Mouse (Mus musculus): ENCODE measurements around the gene Trim23.
"Not testable (repeated sequence)": the region's sequence is repeated elsewhere in the genome, so short reads cannot be mapped to it uniquely, and the experiment has no call there.

The Trim23 gene

DNA sequence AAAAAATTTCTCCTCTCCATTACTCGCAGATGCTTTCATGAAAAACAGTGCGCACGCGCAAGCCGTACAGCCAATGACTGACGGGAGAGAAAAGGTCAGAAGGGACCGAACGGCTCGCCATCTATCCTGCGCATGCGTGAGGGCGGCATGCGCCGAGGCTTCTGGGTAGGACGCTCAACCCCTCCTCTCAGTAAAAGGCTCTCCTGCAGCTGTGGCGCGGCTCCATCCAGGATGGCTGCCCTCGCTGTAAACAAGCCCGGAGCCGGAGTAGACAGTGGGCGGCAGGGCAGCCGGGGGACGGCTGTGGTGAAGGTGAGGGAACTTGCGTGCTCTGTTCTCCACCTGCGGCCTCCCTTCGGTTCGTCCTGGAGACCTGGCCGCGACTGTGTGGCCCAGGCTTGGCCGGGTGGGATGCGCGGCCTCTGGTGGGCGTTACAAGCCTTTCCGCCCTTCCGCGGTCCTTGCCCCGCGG lies at the start of gene Trim23:
Gene Trim23, plus strand, starts transcription at position 148 of the 472 bp plus-strand sequence.
- DNase-seq (ENCODE audit: low spot score) = peak; percentile 98

DNA sequence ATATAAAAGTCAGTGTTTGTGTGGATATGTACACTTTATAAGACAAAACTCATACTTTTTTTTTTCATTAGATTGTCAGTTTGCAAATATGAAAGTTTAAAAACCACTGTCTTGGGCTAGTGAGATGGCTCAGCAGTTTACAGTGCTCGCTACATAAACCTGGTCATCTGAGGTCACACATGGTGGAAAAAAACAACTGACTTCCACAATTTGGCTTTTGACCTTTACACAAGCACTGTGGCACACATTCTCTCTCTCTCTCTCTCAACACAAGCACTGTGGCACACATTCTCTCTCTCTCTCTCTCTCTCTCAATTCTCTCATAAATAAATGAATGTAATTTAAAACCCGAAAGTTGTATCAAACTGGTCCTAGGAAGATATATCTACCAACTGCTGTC lies 46.0 kb upstream of the Trim23 start:
- DNase-seq (ENCODE audit: low spot score) = no peak

DNA sequence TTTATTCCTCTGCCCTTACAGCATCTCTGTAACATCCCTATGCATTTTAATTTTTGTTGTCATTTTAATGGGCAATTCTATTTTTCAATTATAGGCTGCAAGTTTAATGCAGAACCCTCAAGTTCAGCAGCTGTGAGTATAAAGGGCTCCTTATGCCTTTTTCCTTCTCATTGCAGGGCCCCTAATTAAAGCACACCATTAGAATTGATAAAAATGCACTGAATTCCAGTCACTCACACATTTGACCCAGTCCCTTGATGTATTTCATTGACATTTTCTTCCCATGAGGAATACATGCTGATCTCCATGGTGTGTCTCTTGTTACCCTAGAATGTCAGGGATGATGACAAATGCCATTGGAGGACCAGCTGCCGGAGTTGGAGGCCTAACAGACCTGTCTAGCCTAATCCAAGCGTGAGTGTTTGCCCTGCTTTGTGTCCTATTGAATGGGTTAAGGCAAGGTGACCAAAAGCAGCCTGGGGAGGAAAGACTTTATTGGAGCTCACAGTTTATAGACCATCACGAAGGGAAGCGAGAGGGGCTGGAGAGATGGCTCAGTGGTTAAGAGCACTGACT lies 44.0 kb upstream of the Trim23 start:
- DNase-seq (ENCODE audit: low spot score) = no peak

DNA sequence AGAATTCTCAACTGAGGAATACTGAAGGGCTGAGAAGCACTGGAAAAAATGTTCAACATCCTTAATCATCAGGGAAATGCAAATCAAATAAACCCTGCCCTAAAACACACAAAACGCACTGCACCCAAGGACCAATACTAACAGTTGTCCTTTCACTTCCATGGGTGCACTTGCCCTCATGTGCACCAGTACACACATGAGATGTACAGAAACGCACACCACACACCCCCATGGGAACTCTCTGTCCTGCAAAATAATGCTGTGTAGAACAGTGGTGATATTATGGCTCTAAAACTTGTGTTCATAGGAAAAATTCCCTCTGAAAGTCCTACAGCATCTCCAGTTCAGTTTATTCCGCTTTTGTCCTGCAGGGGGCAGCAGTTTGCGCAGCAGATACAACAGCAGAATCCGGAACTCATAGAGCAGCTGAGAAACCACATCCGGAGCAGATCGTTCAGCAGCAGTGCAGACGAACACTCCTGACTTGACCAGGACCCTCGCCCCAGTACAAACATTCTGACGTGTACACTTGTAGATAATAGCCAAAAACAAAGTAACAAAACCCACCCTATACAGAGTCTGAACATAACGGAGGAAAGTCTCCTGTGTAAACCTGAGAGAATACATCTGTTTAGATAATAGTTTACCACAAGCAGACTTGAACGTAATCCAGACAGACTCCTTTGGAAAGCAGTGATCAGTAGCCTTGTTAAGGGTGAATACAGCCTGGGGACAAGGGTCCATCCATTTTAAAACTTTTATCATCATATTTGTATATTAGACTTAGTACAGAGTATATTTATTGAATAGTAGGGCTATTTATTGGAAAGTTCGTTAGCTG lies 39.0 kb upstream of the Trim23 start:
- peak; percentile 90 for DNase-seq (ENCODE audit: low spot score)

DNA sequence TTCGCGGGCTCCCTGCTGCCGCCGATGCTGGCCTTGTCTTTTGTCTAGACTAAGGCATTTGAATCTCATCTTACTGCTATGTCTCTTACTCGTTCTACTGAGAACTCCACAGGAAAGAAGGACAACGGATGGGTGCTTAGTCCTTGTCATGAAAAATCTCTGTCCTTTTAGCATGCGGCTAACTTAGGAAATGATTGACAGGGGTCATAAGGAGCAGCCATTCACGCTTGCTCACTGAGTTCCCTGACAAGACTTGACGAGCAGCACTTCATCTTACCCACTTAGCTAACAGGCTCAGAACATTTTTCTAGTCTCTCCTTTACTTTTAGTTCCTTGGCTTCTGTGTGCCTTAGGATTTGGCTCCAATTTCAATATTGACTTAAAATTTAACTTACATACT lies 33.7 kb upstream of the Trim23 start:
- DNase-seq (ENCODE audit: low spot score) = no peak

DNA sequence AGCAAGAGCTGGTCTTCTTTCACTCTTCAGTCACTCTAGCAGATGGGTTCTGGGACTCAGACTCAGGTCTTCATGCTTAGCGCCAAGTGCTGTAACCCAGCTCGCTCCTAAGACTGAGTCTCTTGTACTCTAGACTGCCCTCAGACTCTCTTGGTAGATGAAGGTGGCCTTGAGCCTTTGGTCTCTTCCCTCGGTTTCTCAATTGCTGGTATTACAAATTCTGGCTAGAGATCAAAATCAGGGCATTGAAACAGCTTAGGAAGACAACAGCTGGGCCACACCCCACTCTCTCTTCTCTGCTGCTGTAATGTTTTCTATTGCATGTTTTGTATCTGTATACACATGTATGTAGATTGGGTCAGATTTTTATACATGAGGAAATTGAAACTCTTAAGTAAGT lies 33.0 kb upstream of the Trim23 start:
- DNase-seq (ENCODE audit: low spot score) = no peak

DNA sequence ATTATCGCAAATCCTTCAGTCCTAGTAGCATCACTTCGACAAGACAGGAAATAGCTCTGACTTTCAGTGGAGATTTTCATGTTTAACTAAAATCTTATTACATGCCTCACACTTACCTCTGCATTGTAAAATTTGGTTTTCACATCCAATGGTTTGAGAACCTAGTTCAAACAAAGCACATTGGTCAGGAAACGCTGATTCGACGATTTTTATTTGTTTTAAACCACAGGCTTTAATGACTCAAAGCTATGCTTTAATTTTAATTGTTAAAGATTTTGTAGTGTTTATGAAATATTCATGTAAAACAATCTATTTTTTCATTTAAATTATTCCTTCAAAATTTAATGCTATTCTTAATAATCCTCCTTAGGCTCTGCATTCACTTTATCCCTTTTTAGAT lies 24.4 kb upstream of the Trim23 start:
- no peak for DNase-seq (ENCODE audit: low spot score)

DNA sequence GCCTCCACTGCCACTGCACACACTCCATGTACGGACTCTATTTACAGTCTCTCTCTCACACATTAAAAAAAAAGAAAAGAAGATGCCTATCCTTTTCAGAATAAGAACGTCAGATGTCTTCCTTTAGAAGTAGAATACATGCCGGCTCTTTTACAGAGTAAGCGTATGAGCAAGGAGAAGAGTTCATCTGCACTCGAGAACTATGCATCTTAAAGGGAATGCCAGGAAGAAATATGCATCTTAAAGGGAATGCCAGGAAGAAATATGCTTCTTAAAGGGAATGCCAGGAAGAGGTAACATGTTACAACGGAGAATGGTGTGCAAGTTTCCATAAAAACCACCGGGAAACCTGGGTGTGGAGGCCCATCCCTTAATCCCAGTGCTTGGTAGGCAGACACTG lies 23.5 kb upstream of the Trim23 start:
- no peak for DNase-seq (ENCODE audit: low spot score)

DNA sequence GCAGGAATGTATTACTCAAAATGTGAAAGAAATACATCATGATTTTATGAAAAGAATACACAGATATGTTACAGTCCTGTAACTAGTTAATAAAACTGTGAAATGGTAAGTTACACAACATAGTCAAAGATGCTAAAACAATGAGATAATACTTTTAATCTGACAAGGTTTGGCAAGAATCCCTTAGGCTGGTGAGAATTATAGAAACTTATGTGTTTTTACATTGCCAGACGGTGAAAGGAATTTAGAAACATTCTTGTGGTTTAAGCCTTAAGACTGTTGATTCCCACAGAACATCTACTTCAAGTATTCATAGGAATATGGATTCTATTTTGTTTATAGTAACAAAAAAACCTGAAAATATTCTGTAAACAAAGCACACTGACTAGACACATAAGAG lies 22.9 kb upstream of the Trim23 start:
- no peak for DNase-seq (ENCODE audit: low spot score)

DNA sequence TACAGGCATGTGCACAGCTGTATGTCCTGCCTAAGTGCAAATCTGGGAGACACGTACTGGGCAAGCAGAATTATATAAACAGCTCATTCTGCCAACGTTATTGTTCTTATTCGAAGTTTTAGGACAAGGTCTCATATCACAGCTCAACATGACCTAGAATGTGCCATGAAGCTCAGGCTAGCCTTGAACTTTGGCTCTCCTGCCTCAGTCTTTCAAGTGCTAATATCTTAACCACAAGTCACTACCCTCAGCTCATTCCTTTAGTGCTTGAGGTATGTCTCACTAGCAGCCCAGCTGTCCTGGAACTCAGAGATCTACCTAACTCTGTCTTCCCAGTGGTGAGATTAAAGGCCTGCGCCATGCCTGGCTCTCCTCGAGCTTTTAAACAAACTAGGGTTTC lies 6.9 kb upstream of the Trim23 start:
- no peak for DNase-seq (ENCODE audit: low spot score)

DNA sequence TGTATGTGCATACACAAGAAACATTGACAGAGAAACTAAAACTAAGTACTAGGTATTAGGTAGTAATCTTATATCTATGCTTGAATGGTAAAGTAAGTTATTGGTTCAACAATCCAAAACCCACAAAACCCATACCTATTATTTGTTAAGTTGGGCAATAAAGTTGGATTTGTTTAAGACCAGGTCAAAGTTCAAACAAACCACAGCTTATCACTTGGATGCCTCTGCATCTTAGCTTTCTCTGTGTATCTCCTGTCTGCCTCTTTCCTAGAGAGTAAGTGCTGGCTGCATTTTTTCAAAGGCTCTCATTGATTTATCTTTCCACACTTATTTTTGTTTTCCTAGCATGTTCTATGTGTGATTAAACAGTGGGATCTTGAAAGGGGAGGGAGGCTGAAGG lies 6.1 kb upstream of the Trim23 start:
- no peak for DNase-seq (ENCODE audit: low spot score)

DNA sequence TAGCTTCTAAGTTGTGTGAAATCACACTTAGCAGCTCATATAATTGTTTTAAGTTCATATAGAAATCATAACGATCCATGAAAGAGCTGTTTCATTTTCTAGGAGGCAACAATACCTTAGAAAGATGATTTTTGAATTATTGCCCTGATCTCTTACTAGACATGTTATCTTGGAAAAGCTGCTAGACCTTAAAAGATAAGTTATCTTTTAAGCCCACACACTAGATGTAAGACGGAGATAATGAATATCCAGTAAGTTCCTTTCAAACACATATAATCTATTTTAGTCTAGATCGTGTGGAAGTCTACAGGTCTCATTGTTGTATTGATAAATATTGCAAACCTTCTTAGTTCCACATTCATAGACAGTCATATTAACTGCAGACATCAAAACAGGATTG lies 1.7 kb upstream of the Trim23 start:
- no peak for DNase-seq (ENCODE audit: low spot score)

DNA sequence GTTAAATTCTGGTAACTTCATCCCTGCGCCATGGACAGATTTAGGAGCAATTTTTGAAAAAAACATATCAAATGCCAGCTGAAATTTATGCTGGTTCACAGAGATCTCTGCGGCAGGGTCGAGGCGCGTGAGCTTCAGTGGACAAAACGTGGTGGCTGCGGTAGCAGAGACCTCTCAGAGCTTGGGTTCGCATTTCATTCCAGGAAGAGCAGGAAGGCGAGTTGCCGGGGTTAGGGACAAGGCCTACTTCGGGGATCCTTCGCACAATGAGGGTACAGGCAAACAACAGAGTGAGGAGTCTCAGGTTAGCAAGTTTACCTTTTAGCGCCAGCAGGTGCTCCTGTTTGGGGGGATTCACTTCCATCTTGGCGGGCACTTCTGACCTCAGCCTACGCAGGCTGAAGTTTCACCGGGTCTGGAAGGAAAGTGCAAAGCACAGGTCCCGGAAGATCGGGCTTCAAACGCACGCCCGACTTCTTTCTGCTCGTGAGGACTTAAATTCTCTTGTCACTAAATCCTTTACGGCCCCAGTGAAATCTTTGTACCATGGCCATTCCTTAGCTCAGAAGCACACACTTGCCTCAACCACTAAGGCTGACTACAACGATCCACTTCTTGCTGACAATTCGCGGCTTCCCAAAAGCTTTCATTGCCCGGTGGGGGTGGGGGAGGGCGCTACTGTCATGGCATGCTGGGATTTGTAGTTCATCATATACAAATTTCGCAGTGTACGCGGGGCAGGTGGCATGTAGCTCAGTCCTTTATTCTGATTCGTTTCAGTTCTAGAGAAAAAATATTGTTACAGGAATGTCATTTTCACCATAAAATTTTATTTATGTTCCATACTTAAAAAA lies 574 bp upstream of the Trim23 start, which contains the start of gene Trappc13:
Gene Trappc13, minus strand, starts transcription at position 674 of the 854 bp plus-strand sequence.
- peak; percentile 15 for DNase-seq (ENCODE audit: low spot score)

DNA sequence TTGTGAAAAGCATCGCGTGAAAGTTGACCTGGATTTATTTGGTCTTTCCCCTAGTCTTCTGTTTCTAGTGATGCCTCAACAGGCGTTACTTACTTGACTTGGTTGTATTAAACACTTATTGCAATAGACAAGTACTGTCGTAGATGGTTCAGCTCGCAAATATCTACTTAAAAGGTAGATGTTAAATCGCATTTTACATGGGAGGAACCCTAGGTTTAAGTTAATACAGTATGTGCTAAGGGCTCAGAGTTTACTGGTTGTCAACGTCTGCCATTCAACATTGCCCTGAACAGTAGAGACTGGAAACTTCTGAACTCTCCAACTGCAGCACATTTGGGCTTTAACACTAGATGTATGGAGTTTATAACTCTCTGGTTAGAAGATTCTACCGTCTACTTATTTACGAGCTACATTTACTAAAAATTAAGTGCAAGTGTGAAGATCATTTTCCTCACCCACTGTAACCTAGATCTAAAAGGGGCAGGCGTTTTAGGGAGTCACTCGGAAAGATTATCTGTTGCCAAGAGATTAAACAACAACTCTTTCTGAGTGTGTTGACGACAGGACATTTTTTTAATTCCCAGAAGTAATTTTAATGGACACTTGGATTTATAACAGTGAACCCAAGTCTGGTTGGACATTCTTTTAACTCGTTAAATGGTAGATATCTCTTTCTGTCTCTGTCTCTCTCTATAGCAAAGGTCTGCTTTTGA lies 735 bp downstream of the Trim23 start:
- no peak for DNase-seq (ENCODE audit: low spot score)

DNA sequence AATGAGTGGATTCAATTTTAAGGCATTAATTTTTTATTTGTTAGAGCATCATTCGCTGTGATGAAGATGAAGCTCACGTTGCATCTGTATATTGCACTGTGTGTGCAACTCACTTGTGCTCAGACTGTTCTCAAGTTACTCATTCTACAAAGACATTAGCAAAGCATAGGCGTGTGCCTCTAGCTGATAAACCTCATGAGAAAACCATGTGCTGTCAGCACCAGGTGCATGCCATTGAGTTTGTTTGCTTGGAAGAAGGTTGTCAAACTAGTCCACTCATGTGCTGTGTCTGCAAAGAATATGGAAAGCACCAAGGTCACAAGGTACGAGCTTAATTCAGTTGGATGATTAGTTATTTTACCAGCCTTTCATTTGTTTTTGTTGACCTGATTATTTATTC lies 8.8 kb downstream of the Trim23 start:
- DNase-seq (ENCODE audit: low spot score) = no peak

DNA sequence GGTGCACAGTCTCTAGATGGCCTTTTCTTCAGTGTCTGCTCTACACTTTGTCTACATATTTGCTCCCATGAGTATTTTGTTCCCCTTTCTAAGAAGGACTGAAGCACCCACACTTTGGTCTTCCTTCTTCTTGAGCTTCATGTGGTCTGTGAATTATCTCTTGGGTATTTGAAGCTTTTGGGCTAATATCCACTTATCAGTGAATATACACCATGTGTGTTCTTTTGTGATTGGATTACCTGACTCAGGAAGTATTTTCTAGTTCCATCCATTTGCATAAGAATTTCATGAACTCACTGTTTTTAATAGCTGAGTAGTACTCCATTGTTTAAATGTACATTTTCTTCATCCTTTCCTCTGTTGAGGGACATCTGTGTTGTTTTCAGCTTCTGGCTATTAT lies 17.3 kb downstream of the Trim23 start:
- not testable (repeated sequence) for DNase-seq (ENCODE audit: low spot score)

DNA sequence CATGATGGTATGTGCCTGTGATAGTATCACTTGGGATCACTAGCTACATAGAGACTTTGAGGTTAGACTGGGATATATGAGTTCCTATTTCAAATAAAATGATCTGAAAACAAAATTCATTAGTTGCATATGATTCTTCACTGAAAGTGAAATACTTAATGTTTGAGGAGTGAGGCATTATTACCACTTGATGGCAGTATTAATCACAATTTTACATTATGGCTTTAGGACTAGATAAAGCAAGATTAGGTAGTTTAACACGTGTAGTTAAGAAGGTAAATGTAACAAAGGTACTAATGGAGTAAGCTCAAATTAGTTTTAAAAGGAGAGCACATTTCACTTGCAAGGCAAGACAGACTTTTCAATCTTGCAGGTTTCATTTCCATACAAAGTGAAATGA lies 25.7 kb downstream of the Trim23 start:
- no peak for DNase-seq (ENCODE audit: low spot score)

DNA sequence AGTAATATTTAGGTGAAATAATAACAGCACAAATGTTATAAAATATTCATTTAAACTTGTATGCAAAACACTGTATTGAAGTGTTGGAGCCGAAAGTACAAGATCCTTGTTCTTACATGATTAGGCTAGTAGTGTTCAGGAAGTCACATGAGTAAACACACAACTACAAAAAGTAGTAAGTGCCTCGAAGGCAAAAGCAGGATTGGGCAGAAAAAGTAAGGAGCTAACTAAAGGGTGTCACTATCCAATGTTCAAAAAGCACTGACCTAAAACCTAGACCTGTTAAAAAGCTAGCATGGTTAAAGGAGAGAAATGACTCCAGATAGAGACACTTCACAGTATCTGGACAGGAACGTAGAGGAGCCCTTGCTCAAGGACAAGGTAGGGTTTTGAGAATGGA lies 48.9 kb downstream of the Trim23 start:
- no peak for DNase-seq (ENCODE audit: low spot score)

DNA sequence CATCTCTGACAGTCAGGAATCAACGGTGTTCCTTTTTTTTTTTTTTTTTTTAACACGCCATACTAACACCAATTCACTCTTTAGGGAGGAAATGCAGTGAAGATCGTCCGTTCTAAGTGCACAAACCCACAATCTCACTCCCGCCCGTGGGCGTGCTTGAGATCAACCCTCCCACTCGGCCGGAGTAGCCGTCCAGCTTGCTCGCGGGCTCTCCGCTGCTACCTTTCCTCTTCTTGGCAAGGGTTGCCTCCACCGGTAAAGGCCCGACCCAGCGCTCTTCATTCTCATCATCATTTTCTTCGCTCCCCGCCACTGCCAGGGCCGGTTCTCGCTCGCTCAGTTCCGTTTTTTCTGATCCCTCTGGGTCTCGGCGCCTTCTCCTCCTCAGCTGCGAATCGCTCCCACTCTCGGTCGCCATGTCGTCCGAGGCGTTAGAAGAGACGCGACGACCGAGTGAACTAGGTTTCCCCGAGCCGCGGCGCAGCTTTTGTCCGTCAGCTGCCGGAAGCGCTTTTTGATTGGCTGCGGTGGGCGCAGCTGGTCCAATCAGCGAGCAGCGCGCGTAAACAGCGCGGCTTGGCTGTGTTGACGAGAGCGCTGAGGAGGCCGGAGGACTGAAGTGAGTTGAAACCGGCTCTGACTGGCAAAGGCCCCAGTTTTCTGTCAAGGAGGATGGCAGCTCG lies 49.9 kb downstream of the Trim23 start, which contains the start of the genes Cenpk and Ppwd1:
Gene Cenpk, plus strand, starts transcription at position 228 of the 683 bp plus-strand sequence.
Gene Ppwd1, minus strand, starts transcription at position 460 of the 683 bp plus-strand sequence.
- peak; percentile 94 for DNase-seq (ENCODE audit: low spot score)

DNA sequence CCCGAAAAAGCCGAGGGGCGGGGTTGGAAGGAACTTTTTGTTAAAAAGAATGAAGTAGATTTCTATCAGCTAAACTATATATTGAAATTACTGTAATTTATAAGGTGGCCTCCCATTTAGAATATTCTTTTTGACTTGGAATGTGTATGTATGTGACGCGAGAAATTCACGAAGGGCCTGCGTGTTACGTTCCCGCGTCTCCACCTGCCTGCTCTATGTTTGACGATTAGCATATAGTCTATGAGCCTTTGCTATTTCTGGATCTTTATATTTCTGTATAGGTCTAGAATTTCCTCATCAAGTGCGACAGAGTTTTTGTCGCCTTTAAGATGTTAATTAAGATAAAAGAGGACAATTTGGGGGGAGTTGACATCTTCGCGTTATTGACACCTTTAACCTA lies 50.6 kb downstream of the Trim23 start:
- no peak for DNase-seq (ENCODE audit: low spot score)
